Mouse (Mus musculus) fat pad, adult 2 months (tissue): ENCODE measurements around the gene Fam50b.

Experiments used
- DNase-seq: peaks from one replicate; pipeline ENCODE4 v3.0.0-alpha.2; 2011; ENCODE audit warnings: low read depth, low spot score; ENCODE audit errors: extremely low read depth

The Fam50b gene

GRCm38 (mm10) chr13:34789176-34789818 lies 54.6 kb downstream of the Fam50b start:
- peak; percentile 84 for DNase-seq

DNA sequence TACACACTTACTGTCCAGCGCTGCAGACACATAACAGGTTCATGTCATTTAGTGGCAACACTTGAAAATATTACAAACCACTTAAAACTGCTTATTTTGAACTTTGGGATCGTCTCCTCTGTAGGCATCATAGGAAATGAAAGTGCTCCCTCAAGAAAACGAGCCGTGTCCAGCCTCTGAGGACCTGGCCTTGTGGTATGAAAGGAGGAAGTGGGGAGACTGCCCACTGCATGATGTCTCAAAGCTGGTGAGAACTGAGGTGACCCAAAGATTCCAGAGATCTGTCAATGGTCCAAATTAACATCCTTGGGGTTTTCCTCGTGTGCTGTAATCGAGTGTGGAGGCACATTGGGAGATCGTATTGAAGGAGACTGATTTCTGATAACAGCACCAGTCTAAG lies 58.4 kb downstream of the Fam50b start:
- DNase-seq = no peak

DNA sequence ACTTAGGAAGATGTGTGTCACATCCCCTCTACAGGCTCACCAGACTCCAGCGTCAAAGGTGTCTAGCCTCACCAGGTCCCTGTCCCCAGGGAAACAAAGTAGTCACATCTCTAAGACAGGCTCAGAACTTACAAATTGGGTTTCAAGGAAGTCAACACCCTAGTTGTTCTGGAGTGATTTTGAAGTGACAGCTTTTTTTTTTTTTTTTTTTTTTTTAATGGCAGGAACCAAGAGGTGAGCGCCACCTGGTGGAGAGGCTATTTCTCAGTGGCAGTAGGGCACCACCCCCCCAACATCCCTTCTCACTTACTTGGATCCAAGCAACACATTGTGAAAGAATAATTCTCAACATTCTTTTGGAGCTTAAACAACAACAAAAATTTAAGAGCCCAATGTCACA lies 59.2 kb downstream of the Fam50b start:
- DNase-seq = no peak

GRCm38 (mm10) chr13:34794426-34794825 lies 59.8 kb downstream of the Fam50b start:
- no peak for DNase-seq
